Mouse (Mus musculus) layer of hippocampus, adult 6 months (tissue): ENCODE measurements around the gene Slc45a1. TPM values are rescaled to one million over a fixed set of nuclear protein-coding genes. Genes with fewer than 3 reads are reported as not detected.

Experiments
- long read RNA-seq, 2 experiments: library from polyadenylated mRNA; unstranded; transcript quantifications; one replicate each; pipeline ENCODE4 v2.0.0; 2019 to 2020
- polyA plus RNA-seq: library from polyadenylated mRNA; unstranded; fragments of <200 nt; fragmentation: Nextera tagmentation; gene quantifications from 2 replicates; pipeline ENCODE4 v1.2.3, GENCODE M21; 2021

Gene Slc45a1
- polyA plus RNA-seq = 8.6 and 10.3 TPM in 2 replicates
- long read RNA-seq, experiment 1, transcript Slc45a1-201 (9 exons, 3,387 nt) = major isoform, 15 of 28 reads
- long read RNA-seq, experiment 1, partial matches to known transcripts = 11 of 28 reads
- long read RNA-seq, experiment 1, other reads (novel, unspliced or antisense) = 2 of 28 reads
- long read RNA-seq, experiment 2, transcript Slc45a1-201 (9 exons, 3,387 nt) = major isoform, 128 of 181 reads
- long read RNA-seq, experiment 2, transcript Slc45a1-202 (8 exons, 2,955 nt) = minor isoform, 8 of 181 reads
- long read RNA-seq, experiment 2, partial matches to known transcripts = 26 of 181 reads
- long read RNA-seq, experiment 2, other reads (novel, unspliced or antisense) = 19 of 181 reads

GRCm38 (mm10) chr4:150651390-150652277, at the start of gene Slc45a1:
Slc45a1 (minus strand) TSS chr4:150652174.

Other genes with a start within 250 kb of the Slc45a1 start
- gene Errfi1, start 201.7 kb upstream of the Slc45a1 start, polyA plus RNA-seq = 29.5 and 35.8 TPM in 2 replicates